Comparison of ENCODE assay signal across 11 mouse cellular contexts in the genomic region with DNA sequence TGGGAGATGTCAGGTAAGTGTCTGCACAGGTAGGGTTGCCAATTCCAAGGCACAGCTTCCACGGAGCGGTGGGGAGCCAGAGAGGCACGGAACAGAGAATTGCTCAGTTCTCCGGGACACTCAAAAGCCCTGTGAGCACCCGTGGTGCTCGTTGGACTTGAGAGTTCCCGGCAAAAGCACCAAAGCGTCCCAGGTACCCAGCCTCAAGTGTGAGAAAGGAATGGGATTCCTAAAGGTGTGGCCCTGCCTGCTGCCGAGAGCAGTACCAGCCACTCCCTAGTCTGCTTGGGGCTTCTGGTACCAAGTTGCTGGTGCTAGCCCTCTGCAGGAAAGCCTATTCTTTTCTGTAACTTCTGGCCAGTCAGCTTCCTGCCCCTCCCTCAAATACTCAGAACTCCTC.
DNase-seq lines count a peak whose midpoint lies in the region; ATAC-seq lines count a peak whose summit lies in the region.
"Had no signal": no experiment of that assay in that cellular context is flagged by ENCODE, and none has a peak within 500 bp of the region (broad histone marks: within the 10 kb centered on the region; RNA-seq: fewer than 3 reads in every experiment).

No protein-coding gene starts in this region.

- H3K36me3 ChIP-seq in lung, embryonic 16.5 days (ENCODE audit: control insufficient read depth, insufficient read depth, low read length) = no peaks in the 10 kb centered on the region
- H3K36me3 ChIP-seq: forebrain, embryonic 15.5 days; heart, embryonic 13.5 days; hindbrain, embryonic 15.5 days had no signal

- H3K27me3 ChIP-seq in lung, embryonic 16.5 days (ENCODE audit: control insufficient read depth, insufficient read depth, low read depth, low read length) = no peaks in the 10 kb centered on the region
- H3K27me3 ChIP-seq: hindbrain, embryonic 15.5 days had no signal

- no peak overlapping the region for H3K9ac ChIP-seq in lung, embryonic 16.5 days (ENCODE audit: low read length)
- H3K9ac ChIP-seq: forebrain, embryonic 15.5 days; heart, embryonic 13.5 days; hindbrain, embryonic 15.5 days had no signal

- no peak overlapping the region for H3K4me3 ChIP-seq in lung, embryonic 16.5 days (ENCODE audit: low read length)
- H3K4me3 ChIP-seq: forebrain, embryonic 15.5 days; heart, embryonic 13.5 days; hindbrain, embryonic 15.5 days had no signal

- no peak overlapping the region for H3K27ac ChIP-seq in lung, embryonic 16.5 days (ENCODE audit: low read length)
- H3K27ac ChIP-seq: heart, embryonic 13.5 days; hindbrain, embryonic 15.5 days had no signal

- peak; percentile 43 for DNase-seq in cerebellum, adult 11-12 months
- DNase-seq in lung, postnatal 4 days = no peak
- peak; percentile 45 for DNase-seq in cerebellum, adult 9-11 months
- peak; percentile 28 to 32 for DNase-seq in cerebellum, postnatal 36 days
- DNase-seq: B cell, adult 2 months had no signal

- H3K4me2 ChIP-seq in lung, embryonic 16.5 days (ENCODE audit: low read depth, low read length) = no peak overlapping the region
- H3K4me2 ChIP-seq: heart, embryonic 13.5 days; hindbrain, embryonic 15.5 days had no signal

- WGBS in lung, embryonic 16.5 days = 61% methylated on average over 9 of the region's 9 CpGs

- H3K4me1 ChIP-seq in lung, embryonic 16.5 days (replicated peaks; ENCODE audit: control insufficient read depth, insufficient read depth, low read length) = no peaks in the 10 kb centered on the region
- H3K4me1 ChIP-seq: heart, embryonic 13.5 days had no signal

- no peak for ATAC-seq in cerebellum, adult (ENCODE audit: insufficient number of reproducible peaks, low FRiP score, low TSS enrichment)
- peak; percentile 49; the same call in 1 of the 2 replicates for ATAC-seq in lung, embryonic 16.5 days (ENCODE audit: low read depth)
- no peak for ATAC-seq in CD4-positive, CD25-positive, alpha-beta regulatory T cell, adult 4 months

- no peaks in the 10 kb centered on the region for H3K9me3 ChIP-seq in lung, embryonic 16.5 days (ENCODE audit: control insufficient read depth, low read length)
- H3K9me3 ChIP-seq: forebrain, embryonic 15.5 days; heart, embryonic 13.5 days; hindbrain, embryonic 15.5 days had no signal

Comparison
In these comparisons a context has a peak if more than half of its experiments do, and no peak if none do; other contexts are left out.
1. DNase-seq: peak in cerebellum, adult 11-12 months (single experiment), cerebellum, adult 9-11 months (single experiment) and cerebellum, postnatal 36 days (2 of 2); none in lung, postnatal 4 days (0 of 2).